Mouse (Mus musculus): ENCODE data around the gene Itga9. TPM values are rescaled to one million over a fixed set of nuclear protein-coding genes. Genes with fewer than 3 reads are reported as not detected.

Itga9 gene
- polyA plus RNA-seq, 1 experiment from 2014 or later: 7.4 TPM

- Histone ChIP-seq H3K36me3 (no peaks in the 10 kb centered on the region), H3K4me3 (no peak overlapping the region), H3K4me2 (no peak overlapping the region), H3K27ac (no peak overlapping the region), H3K27me3 (no peaks in the 10 kb centered on the region), H3K9me3 (no peaks in the 10 kb centered on the region), H3K4me1 (0 out of 2 replicates have a peak, but pooled peaks cover under 1% of the 10 kb centered on the region), H3K9ac (no peak overlapping the region)
- ATAC-seq (ENCODE audit: insufficient number of reproducible peaks, insufficient read depth, low FRiP score, low TSS enrichment, low read depth): no peak
- WGBS: 89% methylated on average over 3 of the region's 3 CpGs
These were observed 307.1 kb downstream of the Itga9 start for GRCm38 (mm10) chr9:118913613-118914012.

GRCm38 (mm10) chr9:118914589-118914988 lies 308.1 kb downstream of the Itga9 start:
- Histone ChIP-seq H3K36me3 (no peaks in the 10 kb centered on the region), H3K9me3 (no peaks in the 10 kb centered on the region), H3K27ac (no peak overlapping the region), H3K27me3 (no peaks in the 10 kb centered on the region), H3K4me2 (no peak overlapping the region), H3K4me3 (no peak overlapping the region), H3K4me1 (peaks cover 7% of the 10 kb centered on the region; the same call in 1 of the 2 replicates), H3K9ac (no peak overlapping the region)
- 33% methylated on average over 8 of the region's 8 CpGs for WGBS
- no peak for ATAC-seq (ENCODE audit: insufficient number of reproducible peaks, insufficient read depth, low FRiP score, low TSS enrichment, low read depth)

GRCm38 (mm10) chr9:118915290-118915689 lies 308.8 kb downstream of the Itga9 start:
- no peak overlapping the region for H3K4me3 ChIP-seq
- H3K9me3 ChIP-seq: no peaks in the 10 kb centered on the region
- H3K4me2 ChIP-seq: no peak overlapping the region
- WGBS: 59% methylated on average over 5 of the region's 5 CpGs
- H3K27me3 ChIP-seq: no peaks in the 10 kb centered on the region
- H3K9ac ChIP-seq: no peak overlapping the region
- H3K27ac ChIP-seq: no peak overlapping the region
- no peak for ATAC-seq (ENCODE audit: insufficient number of reproducible peaks, insufficient read depth, low FRiP score, low TSS enrichment, low read depth)
- no peaks in the 10 kb centered on the region for H3K36me3 ChIP-seq
- peaks cover 14% of the 10 kb centered on the region for H3K4me1 ChIP-seq

- H3K27me3 ChIP-seq: no peaks in the 10 kb centered on the region
- no peak; the same call in 1 of the 2 replicates for ATAC-seq (ENCODE audit: insufficient number of reproducible peaks, insufficient read depth, low FRiP score, low TSS enrichment, low read depth)
- H3K36me3 ChIP-seq: no peaks in the 10 kb centered on the region
- no peak overlapping the region for H3K9ac ChIP-seq
- H3K4me2 ChIP-seq: no peak overlapping the region
- H3K9me3 ChIP-seq: no peaks in the 10 kb centered on the region
- H3K4me1 ChIP-seq: peaks cover 27% of the 10 kb centered on the region
- H3K27ac ChIP-seq: no peak overlapping the region
- H3K4me3 ChIP-seq: no peak overlapping the region
- 74% methylated on average over 16 of the region's 16 CpGs for WGBS
These were observed 313.2 kb downstream of the Itga9 start for GRCm38 (mm10) chr9:118919672-118920186.

- Histone ChIP-seq H3K9ac (no peak overlapping the region), H3K4me3 (no peak overlapping the region), H3K9me3 (no peaks in the 10 kb centered on the region), H3K36me3 (no peaks in the 10 kb centered on the region), H3K4me1 (peaks cover 30% of the 10 kb centered on the region), H3K27me3 (no peaks in the 10 kb centered on the region), H3K27ac (no peak overlapping the region), H3K4me2 (no peak overlapping the region)
- ATAC-seq (ENCODE audit: insufficient number of reproducible peaks, insufficient read depth, low FRiP score, low TSS enrichment, low read depth): no peak
- WGBS: 50% methylated on average over 12 of the region's 12 CpGs
These were observed 314.5 kb downstream of the Itga9 start for GRCm38 (mm10) chr9:118920798-118921515.

GRCm38 (mm10) chr9:118921926-118922325 lies 315.4 kb downstream of the Itga9 start:
- Histone ChIP-seq H3K4me2 (no peak overlapping the region), H3K4me3 (no peak overlapping the region), H3K4me1 (peaks cover 30% of the 10 kb centered on the region), H3K9ac (no peak overlapping the region), H3K9me3 (no peaks in the 10 kb centered on the region), H3K36me3 (no peaks in the 10 kb centered on the region), H3K27ac (no peak overlapping the region), H3K27me3 (no peaks in the 10 kb centered on the region)
- ATAC-seq (ENCODE audit: insufficient number of reproducible peaks, insufficient read depth, low FRiP score, low TSS enrichment, low read depth): no peak
- WGBS: 76% methylated on average over 3 of the region's 3 CpGs

GRCm38 (mm10) chr9:118924554-118925085 lies 318.1 kb downstream of the Itga9 start:
- H3K4me2 ChIP-seq: peak overlapping the region; percentile 96
- H3K36me3 ChIP-seq: no peaks in the 10 kb centered on the region
- peaks cover 45% of the 10 kb centered on the region for H3K4me1 ChIP-seq
- peak overlapping the region; percentile 96 for H3K27ac ChIP-seq
- peak overlapping the region; percentile 92 for H3K4me3 ChIP-seq
- no peaks in the 10 kb centered on the region for H3K27me3 ChIP-seq
- 10% methylated on average over 16 of the region's 16 CpGs for WGBS
- H3K9ac ChIP-seq: peak overlapping the region; percentile 74
- no peak for ATAC-seq (ENCODE audit: insufficient number of reproducible peaks, insufficient read depth, low FRiP score, low TSS enrichment, low read depth)
- H3K9me3 ChIP-seq: no peaks in the 10 kb centered on the region

- no peaks in the 10 kb centered on the region for H3K9me3 ChIP-seq
- peak overlapping the region; percentile 96 for H3K27ac ChIP-seq
- no peaks in the 10 kb centered on the region for H3K27me3 ChIP-seq
- under 1% methylated on average over 53 of the region's 53 CpGs for WGBS
- ATAC-seq (ENCODE audit: insufficient number of reproducible peaks, insufficient read depth, low FRiP score, low TSS enrichment, low read depth): peak; percentile 83
- H3K4me3 ChIP-seq: peak overlapping the region; percentile 92
- peak overlapping the region; percentile 88 for H3K9ac ChIP-seq
- peaks cover 45% of the 10 kb centered on the region for H3K4me1 ChIP-seq
- H3K36me3 ChIP-seq: peaks cover 4% of the 10 kb centered on the region; the same call in 1 of the 2 replicates
- peak overlapping the region; percentile 96 for H3K4me2 ChIP-seq
These were observed 319.0 kb downstream of the Itga9 start for GRCm38 (mm10) chr9:118925286-118926110.

GRCm38 (mm10) chr9:118926111-118926650 lies 319.7 kb downstream of the Itga9 start, which contains the start of gene Ctdspl:
Ctdspl (plus strand) TSS chr9:118926453.
- Histone ChIP-seq H3K9me3 (no peaks in the 10 kb centered on the region), H3K4me1 (peaks cover 42% of the 10 kb centered on the region), H3K27me3 (no peaks in the 10 kb centered on the region), H3K9ac (peak within 1 kb of the TSS; percentile 88), H3K4me2 (peak within 1 kb of the TSS; percentile 96), H3K4me3 (peak within 1 kb of the TSS; percentile 92), H3K36me3 (peaks cover 6% of the 10 kb centered on the region; the same call in 1 of the 2 replicates), H3K27ac (peak within 1 kb of the TSS; percentile 96)
- no peak; the same call in 1 of the 2 replicates for ATAC-seq (ENCODE audit: insufficient number of reproducible peaks, insufficient read depth, low FRiP score, low TSS enrichment, low read depth)
- under 1% methylated on average over 46 of the region's 73 CpGs for WGBS

GRCm38 (mm10) chr9:118926688-118927321 lies 320.3 kb downstream of the Itga9 start:
- peaks cover 6% of the 10 kb centered on the region; the same call in 1 of the 2 replicates for H3K36me3 ChIP-seq
- ATAC-seq (ENCODE audit: insufficient number of reproducible peaks, insufficient read depth, low FRiP score, low TSS enrichment, low read depth): no peak
- peak overlapping the region; percentile 96 for H3K27ac ChIP-seq
- peak overlapping the region; percentile 96 for H3K4me2 ChIP-seq
- H3K9ac ChIP-seq: peak overlapping the region; percentile 88
- H3K27me3 ChIP-seq: no peaks in the 10 kb centered on the region
- H3K4me1 ChIP-seq: peaks cover 42% of the 10 kb centered on the region
- H3K4me3 ChIP-seq: peak overlapping the region; percentile 92
- no peaks in the 10 kb centered on the region for H3K9me3 ChIP-seq
- 2% methylated on average over 44 of the region's 68 CpGs for WGBS

- Histone ChIP-seq H3K4me2 (peak overlapping the region; percentile 96), H3K9me3 (no peaks in the 10 kb centered on the region), H3K4me1 (peaks cover 42% of the 10 kb centered on the region), H3K9ac (peak overlapping the region; percentile 88), H3K4me3 (peak overlapping the region; percentile 92), H3K27ac (no peak overlapping the region; the same call in 1 of the 2 replicates), H3K27me3 (no peaks in the 10 kb centered on the region), H3K36me3 (peaks cover 6% of the 10 kb centered on the region; the same call in 1 of the 2 replicates)
- 25% methylated on average over 8 of the region's 8 CpGs for WGBS
- ATAC-seq (ENCODE audit: insufficient number of reproducible peaks, insufficient read depth, low FRiP score, low TSS enrichment, low read depth): no peak
These were observed 321.0 kb downstream of the Itga9 start for GRCm38 (mm10) chr9:118927501-118927900.

All from embryonic facial prominence, embryonic 13.5 days (tissue).